Mouse (Mus musculus): ENCODE results near the gene Ppia. TPM values are rescaled to one million over a fixed set of nuclear protein-coding genes. Genes with fewer than 3 reads are reported as not detected.
A peak's percentile ranks its signal among the peaks of the same experiment; 100 is the strongest.
"Not testable (repeated sequence)": the region's sequence is repeated elsewhere in the genome, so short reads cannot be mapped to it uniquely, and the experiment has no call there.

Ppia gene
- total RNA-seq, 2 experiments from 2014 or later, result 331 to 351 TPM

DNA sequence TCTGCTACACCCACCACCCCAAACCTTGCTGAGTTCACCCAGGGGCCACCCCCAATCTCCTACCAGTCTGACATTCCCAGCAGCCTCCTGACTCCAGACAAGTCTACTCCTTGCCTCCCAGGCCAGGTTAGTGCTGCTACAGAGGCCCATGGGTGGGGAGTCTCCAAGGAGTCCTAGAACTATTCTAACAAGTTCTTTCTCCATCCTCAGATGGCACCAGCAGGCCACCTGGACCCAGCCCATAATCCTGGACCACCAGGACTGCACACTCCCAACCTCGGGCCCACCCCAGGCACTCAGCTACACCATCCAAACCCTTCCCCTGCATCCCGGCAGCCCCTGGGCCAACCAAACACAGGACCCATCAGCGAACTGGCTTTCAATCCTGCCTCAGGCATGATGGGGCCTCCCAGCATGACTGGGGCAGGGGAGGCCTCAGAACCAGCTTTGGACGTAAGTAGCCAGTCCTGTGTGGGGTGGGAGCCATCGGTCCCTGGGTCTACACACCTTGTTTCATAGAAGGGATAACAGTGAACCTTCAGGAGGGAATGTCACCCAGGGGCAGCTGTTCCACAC is 11.3 kb upstream of the Ppia start:
- DNase-seq, result no peak
- intact Hi-C loops (cut with DNase I), result no loop called here

DNA sequence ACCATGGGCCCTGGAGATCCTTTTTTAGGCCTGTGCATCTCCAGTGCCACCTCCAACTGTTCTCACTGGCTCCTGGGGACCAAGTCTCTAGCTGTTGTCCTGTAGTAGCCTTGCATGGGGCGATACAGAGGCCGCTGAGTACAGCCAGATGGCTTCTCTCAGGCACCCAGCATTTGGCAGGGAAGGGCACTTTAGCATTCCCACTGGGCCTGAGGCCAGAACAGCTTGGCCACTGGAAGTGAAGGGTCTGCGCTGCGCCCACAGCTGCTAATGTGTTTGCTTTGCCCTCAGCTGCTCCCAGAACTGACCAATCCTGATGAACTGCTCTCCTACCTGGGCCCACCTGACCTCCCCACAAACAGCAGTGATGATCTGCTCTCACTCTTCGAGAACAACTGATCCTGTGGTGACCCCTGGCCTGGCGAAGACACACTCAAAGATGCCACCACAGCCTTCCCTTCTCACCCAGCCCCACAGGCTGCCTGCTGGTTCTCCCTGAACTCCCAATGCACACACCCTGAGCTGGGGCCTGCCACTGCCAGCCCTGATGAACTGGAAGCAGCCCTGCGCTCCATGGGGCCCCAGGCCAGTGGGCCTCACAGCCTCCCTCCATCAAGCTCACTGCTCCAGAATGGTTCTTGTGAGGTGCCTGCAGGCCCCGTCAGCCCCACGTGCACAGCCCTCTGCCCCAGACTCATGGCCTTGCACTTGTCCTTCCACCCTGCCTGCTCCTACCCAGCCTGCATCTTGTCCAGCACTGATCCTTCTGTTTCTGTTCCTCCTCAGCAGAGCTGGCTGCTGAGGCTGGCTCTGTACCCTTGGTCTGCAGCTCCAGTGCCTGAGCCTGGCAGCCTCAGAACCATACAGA is 10.3 kb upstream of the Ppia start:
- intact Hi-C loops (cut with DNase I), result no loop called here
- peak in 1 of 2 experiments; percentile 47 for DNase-seq

DNA sequence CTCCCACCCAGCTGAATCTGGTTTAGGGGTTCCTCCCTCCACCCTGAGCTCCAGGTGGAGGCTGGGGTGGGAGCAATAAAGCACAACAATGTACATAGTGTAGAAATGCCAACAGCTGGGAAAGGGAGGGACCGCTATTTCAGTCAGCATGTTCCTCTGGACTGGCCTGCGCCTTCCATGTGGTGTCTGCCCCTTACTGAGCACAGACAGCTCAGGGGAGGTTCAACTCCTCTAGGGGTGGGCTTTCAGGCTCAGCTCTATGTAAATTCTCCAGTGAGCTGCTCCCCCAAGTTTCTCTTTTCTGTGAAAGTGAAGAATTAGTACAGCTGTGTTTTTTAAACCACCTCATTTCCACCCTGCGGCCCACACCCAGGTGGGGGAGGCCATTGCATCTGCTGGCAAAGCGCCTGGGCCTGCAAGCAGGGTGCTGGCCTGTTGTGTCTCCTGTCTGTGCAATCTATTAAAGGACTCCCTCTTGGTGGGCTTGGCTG is 9.6 kb upstream of the Ppia start:
- peak; percentile 61 for DNase-seq
- intact Hi-C loops (cut with DNase I), result no loop called here

DNA sequence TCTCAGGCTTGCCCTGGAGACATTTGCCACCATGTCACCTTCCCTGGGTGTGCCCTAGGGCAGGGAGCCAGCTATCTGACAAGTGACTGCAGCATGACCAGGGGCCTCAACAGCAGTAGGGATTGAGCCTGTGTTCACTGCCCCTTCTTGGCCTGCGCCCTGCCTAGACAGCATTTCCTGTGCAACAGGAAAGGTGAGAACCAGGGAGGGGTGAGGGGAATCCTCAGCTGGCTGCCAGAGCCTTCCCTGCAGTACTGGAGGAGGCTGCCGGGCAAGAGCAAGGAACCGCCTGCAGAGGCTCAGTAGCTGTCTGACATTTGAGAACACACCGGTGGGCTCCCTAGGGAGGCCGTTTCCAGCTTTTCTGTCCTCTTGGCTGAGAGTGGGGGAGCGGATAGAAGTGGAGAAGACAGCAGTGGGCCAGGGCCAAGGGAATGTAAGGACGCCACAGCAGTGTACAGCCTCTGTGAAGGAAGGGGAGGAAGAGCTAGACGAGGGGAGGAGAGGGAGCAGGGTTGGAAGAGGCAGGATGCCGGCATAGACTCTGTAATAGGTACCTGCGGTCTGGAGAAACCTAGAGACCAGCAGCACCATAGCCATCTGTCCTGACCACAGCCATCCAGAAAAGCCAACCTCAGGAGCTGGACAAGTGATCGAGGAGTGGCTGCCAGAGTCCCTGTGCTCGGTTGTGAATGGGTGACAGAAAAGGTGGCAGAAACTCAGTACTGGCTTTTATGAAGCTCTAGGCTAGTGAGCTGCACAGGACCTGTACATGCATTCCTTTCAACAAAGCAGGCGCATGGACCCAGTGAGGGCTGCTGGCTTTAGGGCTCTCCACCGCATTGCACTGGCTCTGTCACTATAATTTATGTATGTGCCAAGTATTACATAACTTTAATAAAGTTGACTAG is 8.7 kb upstream of the Ppia start:
- intact Hi-C loops (cut with DNase I), result no loop called here
- DNase-seq, result peak; percentile 69 to 78

DNA sequence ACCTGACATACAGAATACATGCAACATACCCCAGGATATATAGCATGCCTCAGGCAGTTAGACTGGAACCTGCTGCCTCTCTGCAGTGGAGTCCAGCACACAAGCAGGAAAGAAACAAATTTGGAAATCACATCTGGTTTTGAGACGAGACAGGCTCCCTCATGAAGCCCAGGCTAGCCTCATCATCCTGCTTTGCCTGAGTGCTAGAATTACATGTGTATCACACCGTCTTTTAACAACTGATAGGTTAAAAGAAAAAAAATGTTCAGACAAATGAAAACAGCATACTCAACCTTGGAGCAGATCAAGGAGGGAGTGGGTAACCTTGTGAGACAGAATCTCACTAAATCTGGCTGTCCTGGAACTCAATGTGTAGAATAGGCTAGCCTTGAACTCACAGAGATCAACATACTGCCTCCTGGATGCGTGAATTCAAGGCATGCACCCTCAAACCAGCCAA is 8.1 kb upstream of the Ppia start:
- intact Hi-C loops (cut with DNase I), result no loop called here
- DNase-seq, result no peak

DNA sequence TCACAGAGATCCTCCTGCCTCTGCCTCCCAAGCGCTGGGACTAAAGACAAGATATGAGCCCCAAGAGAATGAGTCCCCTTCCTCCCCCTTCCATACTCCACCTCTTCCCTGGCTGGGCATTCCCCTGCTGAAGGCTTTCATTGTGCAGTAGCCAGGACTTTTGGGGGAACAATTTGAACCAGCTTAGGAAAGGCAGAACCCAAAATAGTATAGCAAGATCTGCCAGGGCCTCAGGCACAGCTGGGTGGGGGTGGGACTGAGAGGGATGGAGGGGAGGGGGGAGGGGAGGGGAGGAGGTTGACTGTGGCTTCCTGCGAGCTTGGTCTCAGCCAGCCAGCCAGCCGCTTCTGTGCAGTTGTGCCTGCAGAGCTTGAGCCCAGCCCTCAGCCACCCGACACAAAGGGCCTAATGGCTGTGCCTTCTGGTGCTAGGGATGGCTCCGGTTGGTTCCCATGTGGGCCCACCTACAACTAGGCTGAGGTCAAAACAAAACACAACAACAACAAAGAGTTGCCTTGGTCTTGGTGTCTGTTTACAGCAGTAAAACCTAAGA is 5.1 kb upstream of the Ppia start:
- intact Hi-C loops (cut with DNase I), result no loop called here
- no peak for DNase-seq

DNA sequence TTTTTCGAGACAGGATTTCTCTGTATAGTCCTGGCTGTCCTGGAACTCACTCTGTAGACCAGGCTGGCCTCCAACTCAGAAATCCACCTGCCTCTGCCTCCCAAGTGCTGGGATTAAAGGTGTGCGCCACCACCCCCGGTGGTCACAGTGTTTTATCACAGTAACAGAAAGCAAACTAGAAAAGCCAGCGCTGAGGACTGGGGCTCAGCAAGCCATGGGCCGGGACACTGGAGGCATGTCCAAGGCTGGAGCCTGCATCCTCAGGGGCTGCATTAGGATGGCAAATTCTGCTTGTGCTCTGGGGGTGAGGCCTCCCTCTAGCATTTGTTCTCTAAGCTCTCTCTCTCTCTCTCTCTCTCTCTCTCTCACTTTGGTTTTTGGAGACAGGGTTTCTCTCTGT is 4.5 kb upstream of the Ppia start:
- intact Hi-C loops (cut with DNase I), result loop anchor here (1.0 kb wide), 1 partner anchor 44 kb away; no protein-coding TSS in a partner anchor

DNA sequence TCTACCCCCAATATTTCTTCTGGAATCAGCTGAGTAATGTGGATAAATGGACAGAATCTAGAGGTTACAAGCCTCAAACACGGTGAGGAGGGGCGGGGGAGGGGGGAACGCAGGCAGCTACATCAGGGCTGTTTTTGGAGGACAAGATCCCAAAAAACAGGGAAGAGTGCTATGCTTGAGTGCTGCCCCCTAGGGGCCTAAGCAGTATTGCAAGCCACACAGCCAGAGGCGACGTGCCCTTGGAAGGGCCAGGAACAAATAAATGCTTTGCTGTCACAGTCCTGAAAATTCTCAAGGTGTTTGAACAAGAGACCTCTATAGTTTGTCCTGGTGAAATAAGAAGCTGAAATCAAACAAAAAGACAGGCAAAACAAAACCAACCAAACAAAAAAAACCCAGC is 3.6 kb upstream of the Ppia start:
- intact Hi-C loops (cut with DNase I), result loop anchor here (1.0 kb wide), 1 partner anchor 45 kb away; no protein-coding TSS in a partner anchor

More for the DNA sequence above, 4.5 kb upstream of the Ppia start:
- DNase-seq, result not testable (repeated sequence)

DNA sequence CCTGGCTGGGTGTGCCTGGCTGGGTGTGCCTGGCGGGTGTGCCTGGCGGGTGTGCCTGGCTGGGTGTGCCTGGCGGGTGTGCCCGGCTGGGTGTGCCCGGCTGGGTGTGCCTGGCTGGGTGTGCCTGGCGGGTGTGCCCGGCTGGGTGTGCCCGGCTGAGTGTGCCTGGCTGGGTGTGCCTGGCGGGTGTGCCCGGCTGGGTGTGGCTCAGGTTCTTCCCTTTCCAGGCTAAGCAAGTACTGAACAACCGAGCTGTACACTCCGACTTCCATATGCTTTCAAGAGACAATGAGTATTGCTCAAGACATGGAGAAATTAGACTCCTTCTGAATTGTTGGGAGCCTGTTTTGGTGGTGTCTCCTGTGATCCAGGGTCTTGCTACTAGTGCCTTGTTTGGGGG is 2.0 kb upstream of the Ppia start:
- intact Hi-C loops (cut with DNase I), result no loop called here
- DNase-seq, result no peak

More for the DNA sequence above, 3.6 kb upstream of the Ppia start:
- peak; percentile 85 to 90 for DNase-seq

DNA sequence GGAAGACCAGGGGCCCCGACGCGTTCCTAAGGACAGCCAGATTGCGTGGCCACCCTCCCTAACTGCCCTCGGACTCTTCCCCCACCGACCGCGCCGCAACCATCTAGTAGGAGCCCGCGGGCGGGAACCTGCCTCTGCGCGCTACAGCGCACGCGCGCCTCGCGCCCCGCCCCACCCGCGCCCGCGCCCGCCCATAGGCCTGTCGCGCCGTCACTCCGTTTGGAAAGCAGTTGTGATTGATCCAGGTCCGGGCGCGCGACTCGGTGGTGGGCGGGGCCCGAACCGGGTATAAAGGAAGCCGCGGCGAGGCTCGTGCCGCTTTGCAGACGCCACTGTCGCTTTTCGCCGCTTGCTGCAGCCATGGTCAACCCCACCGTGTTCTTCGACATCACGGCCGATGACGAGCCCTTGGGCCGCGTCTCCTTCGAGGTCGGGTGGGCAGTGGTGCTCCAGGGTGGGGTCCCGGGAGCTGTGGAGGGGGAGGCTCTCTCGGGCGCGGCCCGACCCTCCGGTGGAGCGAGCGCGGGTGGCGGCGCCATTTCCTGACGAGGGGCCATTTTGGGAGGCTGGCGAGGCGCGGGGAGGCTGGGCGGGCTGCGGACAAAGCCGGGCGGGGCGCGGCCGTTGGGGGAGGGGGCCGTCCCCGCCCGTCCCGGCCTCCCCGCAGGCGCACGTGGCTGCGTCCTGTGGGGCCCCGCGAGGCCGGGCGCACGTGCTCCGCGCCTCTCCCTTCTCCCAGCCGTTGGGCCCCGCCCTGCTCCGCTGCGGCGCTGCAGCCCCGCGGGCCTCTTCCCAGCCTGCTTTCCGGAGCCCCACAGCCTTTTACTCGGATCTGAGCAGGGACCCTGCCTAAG is 535 bp downstream of the Ppia start:
- peak; percentile 99 to 100 for DNase-seq
- intact Hi-C loops (cut with DNase I), result loop anchor here (2.0 kb wide), 1 partner anchor 25 kb away; no protein-coding TSS in a partner anchor

DNA sequence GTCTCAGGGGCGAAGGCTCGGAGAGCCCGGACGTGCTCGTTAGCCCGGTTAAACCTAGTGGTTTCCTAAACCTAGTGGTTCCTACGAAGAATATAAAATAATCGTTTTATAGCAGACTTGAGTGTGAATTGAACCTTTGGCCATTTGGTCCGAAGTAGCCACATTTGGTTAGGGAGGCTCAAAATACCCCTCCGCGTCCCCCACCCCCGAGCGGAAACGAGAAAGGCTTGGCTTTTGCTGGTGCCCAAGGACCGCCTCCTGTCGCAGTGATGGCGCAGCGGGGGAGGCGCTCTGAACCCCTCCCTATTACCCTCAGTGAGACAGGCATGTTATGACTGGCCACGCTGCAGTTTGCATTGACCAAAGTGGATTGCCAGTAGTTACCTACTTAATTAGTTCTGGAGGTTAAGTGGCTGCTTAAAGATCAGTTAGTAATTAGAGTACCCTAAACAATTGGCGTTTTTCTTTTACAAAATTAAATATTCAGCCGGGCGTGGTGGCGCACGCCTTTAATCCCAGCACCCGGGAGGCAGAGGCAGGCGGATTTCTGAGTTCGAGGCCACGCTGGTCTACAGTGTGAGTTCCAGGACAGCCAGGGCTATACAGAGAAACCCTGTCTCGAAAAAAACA is 1.3 kb downstream of the Ppia start:
- peak; percentile 74 to 79 for DNase-seq
- intact Hi-C loops (cut with DNase I), result loop anchor here (2.0 kb wide), 1 partner anchor 24 kb away; no protein-coding TSS in a partner anchor

DNA sequence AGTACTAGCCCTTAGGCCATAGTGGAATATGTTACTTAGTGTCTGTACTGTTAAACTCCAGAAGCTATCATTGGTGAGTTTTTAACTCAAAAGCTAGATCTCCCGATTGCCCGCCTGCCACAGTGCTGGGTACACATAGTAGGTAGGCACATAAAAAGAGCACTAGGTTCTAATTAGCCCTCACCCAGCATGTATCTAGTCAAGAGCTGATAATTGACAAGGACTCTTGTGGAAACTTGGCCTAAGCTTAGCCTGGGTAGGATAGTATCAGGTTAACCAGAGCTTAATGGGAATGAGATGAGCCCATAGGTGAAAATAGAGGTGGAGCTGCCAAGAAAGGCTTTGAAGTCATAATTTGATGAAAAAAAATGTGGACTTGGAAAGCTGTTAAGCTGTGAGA is 1.8 kb downstream of the Ppia start:
- DNase-seq, result no peak
- intact Hi-C loops (cut with DNase I), result loop anchor here (2.0 kb wide), 1 partner anchor 24 kb away; no protein-coding TSS in a partner anchor

DNA sequence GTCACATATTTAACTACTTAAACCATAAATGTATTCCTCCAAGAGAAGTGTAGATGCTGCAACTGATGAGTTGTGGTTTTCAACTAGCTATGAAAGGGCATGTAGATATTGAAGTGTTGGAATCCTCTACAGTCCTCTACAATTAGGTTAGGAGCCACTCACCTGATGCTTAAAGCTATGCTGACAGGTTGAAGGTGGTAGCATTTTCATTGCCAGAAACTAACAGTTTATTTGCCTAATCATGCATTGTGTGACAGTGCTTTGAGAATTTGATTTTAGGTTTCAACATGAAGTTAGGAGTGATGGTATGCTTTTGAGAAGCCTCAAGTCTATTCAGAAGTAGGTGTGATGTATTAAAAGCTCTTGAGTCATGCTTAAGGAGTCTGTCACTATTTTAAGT is 2.2 kb downstream of the Ppia start:
- intact Hi-C loops (cut with DNase I), result loop anchor here (2.0 kb wide), 1 partner anchor 23 kb away; no protein-coding TSS in a partner anchor
- no peak for DNase-seq

DNA sequence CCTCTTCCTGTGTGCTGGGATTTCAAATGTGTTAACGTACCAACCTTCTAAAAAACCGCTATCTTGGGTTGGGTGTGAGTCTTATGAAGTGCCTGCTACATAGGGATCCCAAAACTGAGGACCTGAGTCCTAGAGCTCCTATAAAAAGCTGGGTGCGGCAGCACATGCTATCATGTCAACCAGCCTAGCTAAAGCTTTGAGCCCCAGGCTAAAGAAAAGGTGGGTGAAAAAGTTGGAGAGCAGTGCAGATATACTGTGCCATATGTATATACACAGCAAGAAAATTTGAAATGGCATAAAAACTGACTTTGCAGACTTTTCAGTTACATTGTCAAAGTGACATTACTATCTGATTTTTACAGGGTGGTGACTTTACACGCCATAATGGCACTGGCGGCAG is 3.5 kb downstream of the Ppia start:
- intact Hi-C loops (cut with DNase I), result no loop called here
- DNase-seq, result no peak

DNA sequence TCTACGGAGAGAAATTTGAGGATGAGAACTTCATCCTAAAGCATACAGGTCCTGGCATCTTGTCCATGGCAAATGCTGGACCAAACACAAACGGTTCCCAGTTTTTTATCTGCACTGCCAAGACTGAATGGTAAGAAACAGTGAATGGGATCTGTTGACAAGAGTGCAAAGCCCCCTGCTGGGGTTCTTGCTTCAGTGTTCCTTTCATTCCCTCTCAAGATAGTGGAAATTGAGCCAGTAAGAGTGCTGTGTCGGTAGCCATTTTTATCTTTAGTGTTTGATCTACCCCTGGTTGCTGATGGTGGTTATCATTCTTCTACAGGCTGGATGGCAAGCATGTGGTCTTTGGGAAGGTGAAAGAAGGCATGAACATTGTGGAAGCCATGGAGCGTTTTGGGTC is 3.9 kb downstream of the Ppia start:
- intact Hi-C loops (cut with DNase I); DNase-seq: not testable (repeated sequence)

DNA sequence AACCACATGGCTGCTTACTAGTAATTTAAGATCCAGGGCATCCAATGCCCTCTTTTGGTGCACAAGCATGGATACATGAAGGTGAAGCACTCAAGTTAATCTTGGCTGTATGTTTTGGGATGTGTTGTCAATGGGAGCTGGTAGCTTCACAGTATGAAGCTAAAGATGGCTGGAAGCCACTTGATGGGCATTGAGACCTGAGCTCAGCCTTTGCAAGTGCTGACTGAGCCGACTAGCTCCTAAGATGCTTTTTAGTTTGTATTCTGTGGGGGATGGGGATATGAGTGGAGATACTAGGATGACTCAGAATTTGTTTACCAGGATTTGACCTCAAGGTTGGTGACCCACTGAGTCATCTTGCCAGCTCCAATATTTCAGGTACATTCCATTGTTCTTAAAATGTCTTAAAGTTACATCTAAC is 5.0 kb downstream of the Ppia start:
- intact Hi-C loops (cut with DNase I), result no loop called here
- no peak for DNase-seq

DNA sequence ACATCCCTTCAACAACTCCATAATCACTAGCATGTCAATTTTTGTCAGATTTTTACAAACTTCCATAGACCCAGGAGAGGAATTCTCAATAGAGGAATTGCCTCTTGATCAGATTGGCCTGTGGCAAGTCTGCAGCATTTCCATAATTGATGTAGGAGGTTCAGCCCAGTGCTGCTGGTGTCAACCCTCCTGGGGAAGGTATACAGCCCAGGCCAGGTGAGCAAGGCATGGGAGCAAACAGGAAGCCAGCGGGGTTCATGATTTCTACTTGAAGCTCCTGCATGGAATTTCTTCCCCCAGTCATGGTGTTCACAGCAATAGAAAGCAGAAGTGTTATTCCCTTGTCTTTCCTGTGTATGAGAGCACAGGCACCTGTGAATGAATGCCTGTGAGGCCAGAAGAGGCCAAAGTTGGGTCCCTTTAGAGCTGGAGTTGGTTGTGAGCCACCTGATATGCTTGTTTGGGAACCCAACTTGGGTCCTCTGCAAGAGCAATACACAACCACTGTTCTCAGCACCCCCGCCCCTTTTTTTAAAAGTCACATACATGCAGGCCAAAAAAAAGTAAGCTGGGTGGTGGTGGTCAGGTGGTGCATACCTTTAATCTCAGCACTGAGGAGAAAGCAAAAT is 5.6 kb downstream of the Ppia start:
- intact Hi-C loops (cut with DNase I), result no loop called here
- no peak for DNase-seq

DNA sequence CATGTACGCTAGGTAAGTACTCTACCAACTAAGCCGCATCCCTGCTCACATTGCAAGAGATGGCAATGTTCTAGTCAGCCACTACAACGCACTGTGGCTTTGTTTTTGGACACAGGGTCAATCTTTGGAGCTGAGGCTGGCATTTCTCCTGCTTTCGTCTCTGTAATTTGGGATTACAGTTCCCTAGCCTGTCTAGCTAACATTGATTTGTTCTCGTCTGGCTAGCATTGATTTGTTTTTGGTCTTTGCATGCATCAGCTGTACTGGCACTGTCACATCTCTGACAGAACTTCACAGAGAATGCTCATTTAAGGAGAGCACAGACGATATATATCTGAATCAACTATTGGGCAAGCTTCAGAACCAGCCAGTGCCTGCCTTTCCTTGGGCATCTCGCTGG is 14.9 kb downstream of the Ppia start:
- no peak for DNase-seq
- intact Hi-C loops (cut with DNase I), result no loop called here
